Mouse (Mus musculus) colon, adult 2 months (tissue): ENCODE results near the gene Pcid2. TPM values are rescaled to one million over a fixed set of nuclear protein-coding genes. Genes with fewer than 3 reads are reported as not detected.

Source experiments
- polyA plus RNA-seq: library from polyadenylated mRNA; depleted of rRNA; stranded (reverse); fragments of >200 nt; gene quantifications from 2 replicates; pipeline ENCODE4 v1.2.3, GENCODE M21; 2012; rRNA removed

The Pcid2 gene
- polyA plus RNA-seq: 14.9 and 16.1 TPM in 2 replicates

DNA sequence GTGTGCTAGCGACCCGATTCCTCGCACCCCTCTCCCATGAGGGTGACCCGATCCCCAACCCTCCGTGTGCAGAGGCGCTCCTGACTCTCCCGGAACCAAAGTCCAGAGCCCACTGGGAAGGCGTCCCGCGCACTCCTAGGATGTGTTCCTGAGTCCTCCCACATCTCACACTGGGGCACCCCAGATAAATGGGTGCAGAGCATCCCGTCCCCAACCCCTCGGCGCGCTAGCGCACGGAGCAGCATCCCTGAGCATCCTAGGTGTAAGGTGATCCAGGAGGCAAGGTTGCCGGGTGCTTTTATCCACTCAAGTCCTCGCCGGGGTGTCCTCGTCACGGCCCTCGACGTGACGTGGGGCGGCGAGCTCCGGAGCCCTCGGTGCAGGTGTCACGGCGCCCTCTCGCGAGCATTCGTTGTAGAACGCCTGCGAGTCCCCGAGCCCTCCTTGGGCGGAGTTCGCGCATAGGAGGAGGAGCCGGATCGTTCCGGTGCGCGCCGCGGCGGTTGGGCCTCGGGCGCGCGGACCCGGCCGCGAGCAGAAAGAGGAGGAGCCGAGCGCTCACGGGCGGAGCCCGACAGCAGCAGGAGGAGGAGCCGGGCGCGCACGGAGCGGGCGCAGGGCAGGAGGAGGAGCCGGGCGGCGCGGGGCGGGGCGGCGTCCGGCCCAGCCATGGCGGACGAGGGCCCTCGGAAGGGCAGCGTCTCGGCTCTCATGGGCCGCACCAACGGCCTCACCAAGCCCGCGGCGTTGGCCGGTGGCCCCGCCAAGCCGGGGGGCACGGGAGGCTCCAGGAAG is at the start of gene Pcid2, which contains the start of gene Cul4a:
Gene Pcid2 (minus strand): TSS at position 373 of the 795 bp plus-strand sequence.
Gene Cul4a (plus strand): TSS at position 535 of the 795 bp plus-strand sequence.

DNA sequence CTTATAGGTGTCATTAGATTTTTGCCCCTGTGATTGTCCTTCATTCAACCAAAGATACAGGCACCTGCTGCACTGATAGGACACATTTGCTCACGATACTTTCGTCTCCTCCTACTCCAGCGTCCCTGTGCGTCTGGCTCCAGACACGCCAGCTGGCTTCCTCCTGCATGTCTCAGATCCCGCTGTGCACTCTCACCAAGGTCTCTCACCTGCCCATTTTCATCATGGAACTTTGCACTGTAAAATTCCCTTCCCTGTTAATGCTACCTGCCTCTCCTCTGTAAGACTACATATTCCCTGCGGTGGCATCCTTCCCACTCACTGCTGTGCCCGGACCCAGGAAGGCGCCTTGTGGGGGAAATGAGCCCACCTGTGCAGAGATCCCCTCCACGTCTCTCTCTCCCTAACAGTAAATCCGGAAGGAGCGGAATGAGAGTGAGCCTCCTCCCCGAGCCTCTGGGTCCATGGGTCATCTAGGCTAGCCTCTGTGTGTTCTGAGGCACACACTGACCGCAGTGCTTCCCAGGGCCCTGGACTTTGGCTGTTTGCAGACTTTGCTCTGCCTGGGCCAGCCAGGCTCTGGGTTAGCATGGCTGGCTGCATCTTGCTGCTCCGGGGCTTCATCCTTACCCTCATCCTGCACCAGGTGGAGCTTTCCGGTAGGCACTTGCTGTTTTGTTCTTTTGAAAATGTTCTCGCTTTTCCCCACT is 44.7 kb downstream of the Pcid2 start, which contains the start of gene Proz:
Gene Proz (plus strand): TSS at position 474 of the 710 bp plus-strand sequence.

DNA sequence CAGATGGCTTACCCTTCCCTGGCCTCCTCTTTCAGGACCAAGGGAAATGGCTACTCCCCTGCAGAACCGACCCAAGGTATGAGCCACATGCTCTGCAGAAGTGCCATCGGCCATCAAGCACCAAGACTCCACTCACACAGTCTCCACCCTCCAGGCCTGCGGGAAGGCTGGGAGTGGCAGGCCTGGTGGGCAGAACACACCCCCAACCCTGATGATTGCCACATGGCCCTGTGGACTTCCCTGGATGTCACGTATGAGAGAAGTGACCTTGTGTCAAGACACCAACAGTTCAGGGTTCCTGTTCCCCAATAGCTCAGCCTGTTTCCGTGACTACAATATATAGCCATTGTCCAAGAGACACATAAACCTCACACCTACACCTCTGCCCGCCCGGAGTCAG is 68.2 kb downstream of the Pcid2 start, which contains the start of gene F10:
Gene F10 (plus strand): TSS at position 294 of the 400 bp plus-strand sequence.

Other genes starting within 250 kb of the Pcid2 start
- gene Mcf2l, start 231.7 kb downstream of the Pcid2 start, polyA plus RNA-seq: 32.7 and 39.0 TPM in 2 replicates
- gene F7, start 79.4 kb downstream of the Pcid2 start, polyA plus RNA-seq: 0.09 and 0.28 TPM in 2 replicates
- 0.19 and 0.27 TPM in 2 replicates for gene F10, start 68.2 kb downstream of the Pcid2 start, polyA plus RNA-seq
- 0.19 and 0.78 TPM in 2 replicates for gene Proz, start 44.5 kb downstream of the Pcid2 start, polyA plus RNA-seq
- 35.2 and 38.4 TPM in 2 replicates for gene Cul4a, start 162 bp upstream of the Pcid2 start, polyA plus RNA-seq
- 593 and 658 TPM in 2 replicates for gene Lamp1, start 53.7 kb upstream of the Pcid2 start, polyA plus RNA-seq
- 86.4 and 100 TPM in 2 replicates for gene Grtp1, start 95.2 kb upstream of the Pcid2 start, polyA plus RNA-seq
- 0.13 TPM in 1 of 2 replicates, not detected in the other for gene Adprhl1, start 148.7 kb upstream of the Pcid2 start, polyA plus RNA-seq
- gene Dcun1d2, start 182.7 kb upstream of the Pcid2 start, polyA plus RNA-seq: 20.0 and 22.7 TPM in 2 replicates
- gene Tmco3, start 182.7 kb upstream of the Pcid2 start, polyA plus RNA-seq: 120 TPM in 2 replicates
- 29.9 and 30.5 TPM in 2 replicates for gene Tfdp1, start 233.3 kb upstream of the Pcid2 start, polyA plus RNA-seq